Mouse (Mus musculus) liver, postnatal 0 days (tissue): ENCODE data around the gene Btbd19. TPM values are rescaled to one million over a fixed set of nuclear protein-coding genes. Genes with fewer than 3 reads are reported as not detected.

Source experiments
- ATAC-seq: fragments of 200-750 bp; cut with Nextera tagmentation; 2 replicates; pipeline ENCODE4 v1.8.0; 2017; ENCODE audit warnings: mild to moderate bottlenecking, moderate library complexity
- DNase-seq: peaks from one replicate; pipeline ENCODE4 v3.0.0-alpha.2; 2016
- H3K27ac ChIP-seq: fragments of 300-500 bp; sonication (generic); 2 replicates; pipeline ENCODE4 v1.5.1; 2014; ENCODE audit warnings: antibody characterized with exemption, moderate library complexity, mild to moderate bottlenecking, low read depth
- H3K27me3 ChIP-seq: fragments of 300-500 bp; sonication (generic); 2 replicates; pipeline ENCODE4 v1.6.1; 2014; ENCODE audit warnings: low read length, control low read depth, mixed read lengths; ENCODE audit not compliant: insufficient read depth
- H3K36me3 ChIP-seq: fragments of 300-500 bp; sonication (generic); replicated peaks from 2 replicates; pipeline ENCODE4 v1.6.1; 2014; ENCODE audit warnings: mild to moderate bottlenecking, control low read depth, low read length, moderate library complexity, mixed read lengths; ENCODE audit not compliant: insufficient read depth
- H3K4me1 ChIP-seq: fragments of 300-500 bp; sonication (generic); 2 replicates; pipeline ENCODE4 v1.6.1; 2014; ENCODE audit warnings: antibody characterized with exemption, mild to moderate bottlenecking, control low read depth; ENCODE audit not compliant: insufficient read depth
- H3K4me2 ChIP-seq: fragments of 300-500 bp; sonication (generic); 2 replicates; pipeline ENCODE4 v1.6.1; 2014; ENCODE audit warnings: low read depth, mild to moderate bottlenecking, low read length, moderate library complexity, mixed read lengths
- H3K4me3 ChIP-seq: fragments of 300-500 bp; sonication (generic); 2 replicates; pipeline ENCODE4 v1.5.1; 2014; ENCODE audit warnings: low read depth, low read length
- H3K9ac ChIP-seq: fragments of 300-500 bp; sonication (generic); replicated peaks from 2 replicates; pipeline ENCODE4 v1.6.1; 2014; ENCODE audit warnings: mild to moderate bottlenecking, moderate library complexity
- H3K9me3 ChIP-seq: fragments of 300-500 bp; sonication (generic); 2 replicates; pipeline ENCODE4 v1.6.1; 2016; ENCODE audit warnings: mild to moderate bottlenecking, control low read depth, low read length, mixed read lengths
- CTCF ChIP-seq: sonication (generic); IDR thresholded peaks from 2 replicates; pipeline ENCODE4 v1.5.1; 2016; ENCODE audit warnings: antibody characterized with exemption, low read depth
- EP300 ChIP-seq: IDR thresholded peaks from 2 replicates; pipeline ENCODE4 v1.6.1; 2016; ENCODE audit warnings: antibody characterized with exemption, low read depth, mild to moderate bottlenecking
- WGBS: fragments of 180-500 bp; shearing (Covaris S2); extraction: QIAGEN DNeasy Blood & Tissue Kit; methylation state at CpG from one replicate; pipeline ENCODE4 v1.1.7; 2014; ENCODE audit not compliant: insufficient replicate concordance; 5-methylcytosine and 5-hydroxymethylcytosine counted together
- polyA plus RNA-seq: library from polyadenylated mRNA; unstranded; fragments of >200 nt; fragmentation: Nextera tagmentation; extraction: Ambion mirVana; gene quantifications from 2 replicates; pipeline ENCODE4 v1.2.1, GENCODE M21; 2015

The Btbd19 gene
- polyA plus RNA-seq, 1 experiment from 2014 or later, result 2.3 TPM

DNA sequence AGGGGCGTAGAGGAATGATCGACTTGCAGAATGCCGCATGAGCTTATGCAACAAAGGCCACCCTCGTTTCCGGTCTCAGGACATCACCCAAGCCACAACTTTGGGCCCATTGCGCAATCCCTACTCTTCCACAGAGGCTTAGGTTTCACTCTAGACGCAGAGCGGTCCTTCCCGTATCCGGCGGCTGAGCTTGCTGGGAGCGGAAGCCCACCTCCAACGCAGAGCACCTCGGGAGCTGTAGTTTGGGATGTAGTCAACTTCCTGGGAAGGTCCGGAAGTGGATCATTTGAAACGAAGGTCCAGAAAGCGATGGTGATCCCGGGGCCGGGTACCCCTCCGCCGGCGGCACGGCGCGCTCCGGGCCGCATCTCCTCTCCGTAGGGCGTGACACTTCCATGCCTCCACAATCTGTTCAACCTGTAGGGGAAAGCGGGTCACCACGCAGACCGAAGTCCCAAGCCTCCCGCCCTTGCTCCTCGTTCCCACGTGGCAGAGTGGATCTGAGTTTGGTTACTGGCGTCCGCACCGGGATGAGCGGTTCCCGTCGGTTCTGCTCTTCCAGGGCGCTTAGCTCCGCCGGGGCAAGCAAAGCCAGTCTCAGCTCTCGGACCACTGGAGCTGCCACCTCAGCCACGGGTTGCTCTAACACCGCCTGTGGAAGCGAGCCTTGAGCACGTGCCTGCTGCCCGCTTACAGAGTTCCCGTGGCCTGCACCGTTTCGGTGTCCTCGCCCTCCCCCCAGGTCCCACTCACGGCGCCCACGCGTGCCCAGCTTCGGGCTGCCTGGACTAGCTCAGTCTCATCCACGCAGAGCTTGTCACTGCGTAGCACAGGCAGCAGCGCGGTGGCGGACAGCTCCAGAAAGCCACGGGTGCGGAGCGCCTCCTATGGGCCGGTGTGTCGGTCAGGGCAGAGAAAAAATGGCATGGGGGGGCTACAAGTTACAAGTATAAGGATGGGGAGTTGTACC, 4.8 kb downstream of the Btbd19 start:
- peak overlapping the region; percentile 59 for H3K4me3 ChIP-seq
- H3K27ac ChIP-seq, result peak overlapping the region; percentile 77; the same call in 1 of the 2 replicates
- peak overlapping the region; percentile 71 for H3K9ac ChIP-seq
- WGBS, result under 1% methylated on average over 69 of the region's 69 CpGs
- DNase-seq (peak; percentile 93), ATAC-seq (peak; percentile 92)
- H3K27me3 ChIP-seq, result no peaks in the 10 kb centered on the region
- TF ChIP-seq CTCF (peak; percentile 97), EP300 (peak; percentile 92)
- no peaks in the 10 kb centered on the region for H3K9me3 ChIP-seq
- H3K4me1 ChIP-seq, result peaks cover 30% of the 10 kb centered on the region
- H3K4me2 ChIP-seq, result peak overlapping the region; percentile 93
- no peaks in the 10 kb centered on the region for H3K36me3 ChIP-seq

GRCm38 (mm10) chr4:117120052-117120444, 5.5 kb downstream of the Btbd19 start:
- H3K36me3 ChIP-seq, result no peaks in the 10 kb centered on the region
- 5% methylated on average over 10 of the region's 10 CpGs for WGBS
- no peak for DNase-seq
- H3K9ac ChIP-seq, result peak overlapping the region; percentile 51
- no peak for ATAC-seq
- no peak for TF ChIP-seq CTCF
- TF ChIP-seq EP300, result no peak
- no peaks in the 10 kb centered on the region for H3K9me3 ChIP-seq
- H3K27me3 ChIP-seq, result no peaks in the 10 kb centered on the region
- peaks cover 23% of the 10 kb centered on the region for H3K4me1 ChIP-seq
- H3K4me2 ChIP-seq, result peak overlapping the region; percentile 93
- H3K4me3 ChIP-seq, result peak overlapping the region; percentile 59
- H3K27ac ChIP-seq, result peak overlapping the region; percentile 77

DNA sequence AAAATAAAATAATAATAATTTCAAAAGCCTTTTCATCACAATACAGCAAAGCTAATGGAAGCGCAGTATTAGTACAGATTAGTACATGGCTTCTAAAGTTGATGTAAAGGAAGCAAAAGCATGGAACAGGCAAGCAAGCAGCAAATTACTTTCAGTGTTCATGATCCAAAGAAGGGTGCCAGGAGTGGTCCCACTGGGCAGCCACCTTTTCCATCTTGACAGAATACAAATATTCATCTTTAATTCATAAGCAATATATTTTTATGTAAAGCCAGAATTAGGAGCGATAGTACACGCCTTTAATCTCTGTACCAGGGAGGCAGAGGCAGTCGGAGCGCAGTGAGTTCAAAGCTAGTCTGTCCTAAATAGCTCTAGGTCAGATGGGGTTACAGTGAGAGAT, 5.9 kb downstream of the Btbd19 start:
- ATAC-seq (no peak), DNase-seq (no peak)
- Histone ChIP-seq H3K4me3 (peak overlapping the region; percentile 59), H3K9ac (peak overlapping the region; percentile 51; the same call in 1 of the 2 replicates), H3K4me2 (peak overlapping the region; percentile 93), H3K27ac (peak overlapping the region; percentile 77), H3K9me3 (no peaks in the 10 kb centered on the region), H3K27me3 (no peaks in the 10 kb centered on the region), H3K4me1 (peaks cover 19% of the 10 kb centered on the region), H3K36me3 (no peaks in the 10 kb centered on the region)
- TF ChIP-seq EP300 (no peak), CTCF (no peak)
- WGBS, result 82% methylated on average over 5 of the region's 5 CpGs

DNA sequence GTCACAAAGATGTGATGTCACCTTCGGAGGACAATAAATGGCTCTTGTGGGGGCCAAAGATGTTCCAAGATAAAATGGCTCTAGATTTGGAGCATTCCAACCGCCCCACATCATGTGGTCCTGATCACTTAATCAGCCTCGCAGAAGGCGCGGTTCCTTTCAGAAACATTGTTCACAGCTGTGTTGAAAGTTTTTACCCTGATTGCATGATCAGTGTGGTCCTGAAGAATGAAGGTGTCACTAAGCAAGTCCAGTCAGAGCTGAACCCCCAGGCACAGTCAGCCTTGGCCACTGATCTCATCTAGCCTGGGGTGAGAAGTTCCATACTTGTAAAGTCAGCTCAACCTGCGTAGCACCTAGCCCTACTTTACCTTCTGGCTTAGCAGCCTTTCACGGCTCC, 7.6 kb downstream of the Btbd19 start:
- Histone ChIP-seq H3K27me3 (no peaks in the 10 kb centered on the region), H3K9ac (no peak overlapping the region), H3K27ac (no peak overlapping the region), H3K4me3 (no peak overlapping the region), H3K4me1 (peaks cover 8% of the 10 kb centered on the region), H3K9me3 (no peaks in the 10 kb centered on the region), H3K36me3 (no peaks in the 10 kb centered on the region), H3K4me2 (no peak overlapping the region)
- WGBS, result 85% methylated on average over 7 of the region's 7 CpGs
- DNase-seq (no peak), ATAC-seq (no peak)
- no peak for TF ChIP-seq EP300
- TF ChIP-seq CTCF, result no peak

- Histone ChIP-seq H3K4me1 (peaks cover 5% of the 10 kb centered on the region), H3K36me3 (no peaks in the 10 kb centered on the region), H3K4me3 (no peak overlapping the region), H3K9ac (no peak overlapping the region), H3K4me2 (no peak overlapping the region), H3K27me3 (no peaks in the 10 kb centered on the region), H3K27ac (no peak overlapping the region), H3K9me3 (no peaks in the 10 kb centered on the region)
- no peak for ATAC-seq
- DNase-seq, result no peak
- WGBS, result 87% methylated on average over 5 of the region's 5 CpGs
- TF ChIP-seq EP300, result no peak
Observed at GRCm38 (mm10) chr4:117115592-117115991, 9.9 kb downstream of the Btbd19 start.

DNA sequence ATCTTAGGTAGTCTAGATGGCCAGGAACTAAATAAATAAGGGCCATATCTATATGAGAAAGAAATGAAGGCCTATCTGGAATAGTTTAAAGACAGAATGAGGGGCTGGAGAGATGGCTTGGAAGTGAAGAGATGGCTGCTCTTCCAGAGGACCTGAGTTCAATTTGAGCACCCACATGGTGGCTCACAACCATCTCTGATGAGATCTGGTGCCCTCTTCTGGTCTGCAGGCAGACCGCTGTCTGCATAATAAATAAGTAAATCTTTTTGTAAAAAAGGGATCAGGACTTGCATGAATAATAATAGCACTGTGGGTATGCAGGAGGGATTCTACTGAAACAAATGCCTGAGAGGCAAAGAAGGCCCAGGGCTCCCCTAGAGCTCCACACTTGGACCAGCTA, 12.3 kb downstream of the Btbd19 start:
- Histone ChIP-seq H3K9ac (no peak overlapping the region), H3K27ac (no peak overlapping the region), H3K9me3 (no peaks in the 10 kb centered on the region), H3K36me3 (no peaks in the 10 kb centered on the region), H3K4me1 (no peaks in the 10 kb centered on the region), H3K27me3 (no peaks in the 10 kb centered on the region), H3K4me3 (no peak overlapping the region), H3K4me2 (no peak overlapping the region)
- ATAC-seq (no peak), DNase-seq (no peak)
- TF ChIP-seq CTCF (peak; percentile 39), EP300 (no peak)
- WGBS, result 96% methylated on average over 1 of the region's 1 CpGs
